Mouse (Mus musculus) bone marrow macrophage, adult 2 months (primary cell): ENCODE data around the gene Tppp3.

Experiments
- CTCF ChIP-seq: IDR thresholded peaks from 2 replicates; pipeline ENCODE4 v1.5.1; 2012; ENCODE audit warnings: low read depth, mild to moderate bottlenecking, low read length, moderate library complexity
- POLR2A ChIP-seq: IDR thresholded peaks from 2 replicates; pipeline ENCODE4 v1.6.1; 2012; ENCODE audit warnings: mild to moderate bottlenecking, low read depth, low read length, borderline replicate concordance

GRCm38 (mm10) chr8:105438865-105439264 lies 32.5 kb downstream of the Tppp3 start:
- TF ChIP-seq CTCF, result no peak
- TF ChIP-seq POLR2A, result no peak
